Mouse (Mus musculus): ENCODE data around the gene Pin1. TPM values are rescaled to one million over a fixed set of nuclear protein-coding genes. Genes with fewer than 3 reads are reported as not detected.
A peak's percentile ranks its signal among the peaks of the same experiment; 100 is the strongest.

The Pin1 gene
- polyA plus RNA-seq, 1 experiment from 2014 or later, result 19.4 TPM

DNA sequence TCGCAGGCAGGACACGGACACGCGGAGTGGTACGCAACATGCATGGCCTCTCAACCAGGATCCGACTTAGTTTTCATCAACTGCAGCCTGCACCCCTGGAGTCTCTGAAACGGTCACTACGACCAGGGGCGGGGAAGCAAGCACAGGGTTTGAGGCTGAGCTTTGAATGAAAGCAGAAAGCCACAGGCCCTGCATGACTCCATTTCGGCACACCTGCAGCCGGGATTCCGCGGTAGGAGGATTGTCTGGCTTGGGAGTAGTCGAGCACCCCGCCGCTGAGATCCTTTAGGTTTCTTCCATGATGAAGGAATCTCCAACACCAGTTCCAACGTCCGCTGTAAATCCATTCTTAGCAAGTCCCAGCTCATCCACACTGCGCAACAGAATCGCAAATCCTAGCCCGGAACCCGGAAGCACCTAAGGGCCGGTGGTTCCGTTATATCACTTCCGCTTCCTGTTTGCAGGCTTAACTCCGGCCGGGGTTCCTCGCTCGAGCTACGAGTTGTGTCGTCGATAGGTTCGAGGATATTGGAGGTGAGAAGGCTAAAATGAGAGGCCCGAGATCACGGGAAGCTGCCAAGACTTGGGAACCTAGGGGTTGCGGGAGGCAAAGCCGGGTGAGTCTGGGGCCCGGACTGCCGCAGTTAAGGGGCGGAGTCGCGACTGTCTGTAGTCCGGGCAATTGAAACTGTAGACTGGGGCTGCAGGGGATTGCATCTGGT is 7.4 kb upstream of the Pin1 start, which contains the start of gene Fbxl12:
Fbxl12 (minus strand) TSS at position 408 of the 722 bp plus-strand sequence.
- Histone ChIP-seq H3K27me3 (ENCODE audit: control insufficient read depth, insufficient read depth, low read depth, low read length) (no peaks in the 10 kb centered on the region), H3K36me3 (ENCODE audit: control insufficient read depth, insufficient read depth) (no peaks in the 10 kb centered on the region), H3K9me3 (replicated peaks; ENCODE audit: control insufficient read depth, low read length) (no peaks in the 10 kb centered on the region), H3K4me1 (ENCODE audit: control insufficient read depth, low read depth, low read length) (peaks cover 44% of the 10 kb centered on the region), H3K9ac (ENCODE audit: low read depth, low read length) (peak within 1 kb of the TSS; percentile 92), H3K4me3 (ENCODE audit: low read depth, low read length) (peak within 1 kb of the TSS; percentile 71), H3K27ac (ENCODE audit: low read length) (peak within 1 kb of the TSS; percentile 89), H3K4me2 (ENCODE audit: low read depth, low read length) (peak within 1 kb of the TSS; percentile 99)
- ATAC-seq (ENCODE audit: low read depth), result peak; percentile 51
- under 1% methylated on average over 43 of the region's 43 CpGs for WGBS (ENCODE audit: insufficient replicate concordance)

DNA sequence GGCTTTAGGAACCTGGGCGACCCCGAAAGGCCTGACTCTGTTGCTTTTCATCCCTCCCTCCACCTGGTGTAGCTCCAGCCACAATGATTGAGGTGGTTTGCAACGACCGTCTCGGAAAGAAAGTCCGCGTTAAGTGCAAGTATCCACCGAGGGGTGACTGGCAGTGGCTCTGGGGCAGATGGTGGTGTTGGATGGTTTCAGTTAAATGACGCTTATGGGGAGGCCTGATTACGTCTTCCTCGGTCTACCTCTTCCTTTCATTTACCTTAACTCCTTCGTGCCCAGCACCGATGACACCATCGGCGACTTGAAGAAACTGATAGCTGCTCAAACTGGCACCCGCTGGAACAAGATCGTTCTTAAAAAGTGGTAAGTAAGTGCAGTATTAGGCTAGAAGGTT is 6.8 kb upstream of the Pin1 start:
- Histone ChIP-seq H3K4me1 (ENCODE audit: control insufficient read depth, low read depth, low read length) (peaks cover 49% of the 10 kb centered on the region), H3K4me2 (ENCODE audit: low read depth, low read length) (peak overlapping the region; percentile 77), H3K9me3 (replicated peaks; ENCODE audit: control insufficient read depth, low read length) (no peaks in the 10 kb centered on the region), H3K9ac (ENCODE audit: low read depth, low read length) (peak overlapping the region; percentile 92), H3K36me3 (ENCODE audit: control insufficient read depth, insufficient read depth) (no peaks in the 10 kb centered on the region), H3K27ac (ENCODE audit: low read length) (peak overlapping the region; percentile 89), H3K27me3 (ENCODE audit: control insufficient read depth, insufficient read depth, low read depth, low read length) (no peaks in the 10 kb centered on the region), H3K4me3 (ENCODE audit: low read depth, low read length) (peak overlapping the region; percentile 71)
- no peak for ATAC-seq (ENCODE audit: low read depth)
- WGBS (ENCODE audit: insufficient replicate concordance), result 1% methylated on average over 17 of the region's 17 CpGs

GRCm38 (mm10) chr9:20652260-20652658 is 364 bp downstream of the Pin1 start:
- Histone ChIP-seq H3K36me3 (ENCODE audit: control insufficient read depth, insufficient read depth) (peaks cover 21% of the 10 kb centered on the region), H3K27ac (ENCODE audit: low read length) (peak overlapping the region; percentile 45), H3K4me1 (ENCODE audit: control insufficient read depth, low read depth, low read length) (peaks cover 42% of the 10 kb centered on the region), H3K9ac (ENCODE audit: low read depth, low read length) (peak overlapping the region; percentile 89), H3K9me3 (replicated peaks; ENCODE audit: control insufficient read depth, low read length) (no peaks in the 10 kb centered on the region), H3K4me3 (ENCODE audit: low read depth, low read length) (peak overlapping the region; percentile 93), H3K4me2 (ENCODE audit: low read depth, low read length) (peak overlapping the region; percentile 82), H3K27me3 (ENCODE audit: control insufficient read depth, insufficient read depth, low read depth, low read length) (no peaks in the 10 kb centered on the region)
- WGBS (ENCODE audit: insufficient replicate concordance), result 0% methylated on average over 25 of the region's 25 CpGs
- ATAC-seq (ENCODE audit: low read depth), result 0 out of 2 replicates have a peak, but pooled peaks have one; percentile 2

DNA sequence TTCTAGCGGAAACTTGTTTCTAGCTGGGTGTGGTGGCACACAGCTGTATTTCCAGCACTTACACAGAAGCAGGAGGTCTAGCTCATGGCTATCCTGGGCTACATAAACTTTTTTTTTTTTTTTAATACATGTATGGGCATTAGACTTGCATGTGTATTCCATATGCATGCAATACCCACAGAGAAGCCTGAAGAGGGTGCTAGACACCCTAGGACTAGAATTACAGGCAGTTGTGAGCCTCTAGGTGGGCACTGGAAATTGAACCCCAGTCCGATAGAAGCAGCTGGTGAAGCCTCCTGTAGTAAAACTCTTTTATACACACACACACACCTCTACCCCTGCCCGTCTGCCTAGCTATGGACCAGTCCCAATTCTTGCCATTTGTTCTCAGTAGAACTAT is 2.0 kb downstream of the Pin1 start:
- Histone ChIP-seq H3K27me3 (ENCODE audit: control insufficient read depth, insufficient read depth, low read depth, low read length) (no peaks in the 10 kb centered on the region), H3K4me1 (ENCODE audit: control insufficient read depth, low read depth, low read length) (peaks cover 37% of the 10 kb centered on the region), H3K4me2 (ENCODE audit: low read depth, low read length) (peak overlapping the region; percentile 82; the same call in 1 of the 2 replicates), H3K9ac (ENCODE audit: low read depth, low read length) (no peak overlapping the region), H3K9me3 (replicated peaks; ENCODE audit: control insufficient read depth, low read length) (no peaks in the 10 kb centered on the region), H3K36me3 (ENCODE audit: control insufficient read depth, insufficient read depth) (peaks cover 32% of the 10 kb centered on the region), H3K4me3 (ENCODE audit: low read depth, low read length) (no peak overlapping the region), H3K27ac (ENCODE audit: low read length) (no peak overlapping the region)
- ATAC-seq (ENCODE audit: low read depth), result no peak
- 81% methylated on average over 3 of the region's 3 CpGs for WGBS (ENCODE audit: insufficient replicate concordance)

DNA sequence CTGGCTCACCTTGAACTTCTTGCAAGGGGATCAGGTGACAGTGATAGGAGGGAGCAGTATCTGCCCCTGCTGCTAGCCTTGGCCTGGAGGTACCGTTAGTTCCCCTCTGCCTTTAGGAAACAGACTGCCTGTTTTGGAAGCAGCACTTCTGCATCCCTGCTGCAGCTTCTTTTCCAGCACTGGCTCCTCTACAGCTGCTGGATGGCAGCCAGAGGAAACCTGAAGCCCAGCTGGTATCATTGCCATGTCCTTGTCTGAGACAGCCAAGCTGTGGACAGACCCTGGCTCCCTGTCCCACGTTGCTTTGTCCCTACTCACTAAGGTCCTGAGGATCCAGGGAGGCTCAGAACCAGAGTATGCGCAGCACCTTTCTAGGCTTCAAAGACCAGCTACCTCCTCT is 5.7 kb downstream of the Pin1 start:
- Histone ChIP-seq H3K27ac (ENCODE audit: low read length) (no peak overlapping the region), H3K36me3 (ENCODE audit: control insufficient read depth, insufficient read depth) (peaks cover 38% of the 10 kb centered on the region)
- 69% methylated on average over 3 of the region's 3 CpGs for WGBS (ENCODE audit: insufficient replicate concordance)

DNA sequence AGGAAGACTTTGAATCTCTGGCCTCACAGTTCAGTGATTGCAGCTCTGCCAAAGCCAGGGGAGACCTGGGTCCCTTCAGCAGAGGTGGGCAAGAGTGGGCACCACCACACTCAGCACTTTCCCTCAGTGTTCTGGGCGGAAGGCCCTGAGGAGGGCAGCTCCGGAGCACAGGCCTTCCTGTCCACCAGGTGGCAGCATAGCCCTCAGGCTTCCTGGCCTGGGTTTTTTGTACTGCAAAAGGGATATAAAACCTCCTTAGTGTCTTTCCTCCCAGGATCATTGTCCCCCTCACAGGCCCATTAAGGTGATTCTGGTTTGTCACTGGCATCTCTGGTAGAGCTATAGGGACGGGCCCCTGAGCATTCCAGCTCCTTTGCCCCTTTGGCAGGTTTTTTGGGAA is 10.4 kb downstream of the Pin1 start:
- WGBS (ENCODE audit: insufficient replicate concordance), result 57% methylated on average over 3 of the region's 3 CpGs
- Histone ChIP-seq H3K27me3 (ENCODE audit: control insufficient read depth, insufficient read depth, low read depth, low read length) (no peaks in the 10 kb centered on the region), H3K27ac (ENCODE audit: low read length) (no peak overlapping the region), H3K4me2 (ENCODE audit: low read depth, low read length) (no peak overlapping the region), H3K9ac (ENCODE audit: low read depth, low read length) (no peak overlapping the region), H3K4me3 (ENCODE audit: low read depth, low read length) (no peak overlapping the region), H3K4me1 (ENCODE audit: control insufficient read depth, low read depth, low read length) (peaks cover 5% of the 10 kb centered on the region), H3K9me3 (replicated peaks; ENCODE audit: control insufficient read depth, low read length) (no peaks in the 10 kb centered on the region), H3K36me3 (ENCODE audit: control insufficient read depth, insufficient read depth) (peaks cover 25% of the 10 kb centered on the region)
- peak; percentile 28; the same call in 1 of the 2 replicates for ATAC-seq (ENCODE audit: low read depth)

More for the DNA sequence above, 5.7 kb downstream of the Pin1 start:
- H3K9ac ChIP-seq (ENCODE audit: low read depth, low read length), result no peak overlapping the region
- H3K9me3 ChIP-seq (replicated peaks; ENCODE audit: control insufficient read depth, low read length), result no peaks in the 10 kb centered on the region
- no peak for ATAC-seq (ENCODE audit: low read depth)
- H3K4me3 ChIP-seq (ENCODE audit: low read depth, low read length), result no peak overlapping the region
- no peaks in the 10 kb centered on the region for H3K27me3 ChIP-seq (ENCODE audit: control insufficient read depth, insufficient read depth, low read depth, low read length)
- H3K4me2 ChIP-seq (ENCODE audit: low read depth, low read length), result no peak overlapping the region
- peaks cover 14% of the 10 kb centered on the region for H3K4me1 ChIP-seq (ENCODE audit: control insufficient read depth, low read depth, low read length)

GRCm38 (mm10) chr9:20662874-20663273 is 11.0 kb downstream of the Pin1 start:
- no peak overlapping the region for H3K9ac ChIP-seq (ENCODE audit: low read depth, low read length)
- H3K36me3 ChIP-seq (ENCODE audit: control insufficient read depth, insufficient read depth), result peaks cover 20% of the 10 kb centered on the region
- ATAC-seq (ENCODE audit: low read depth), result no peak
- no peak overlapping the region for H3K4me3 ChIP-seq (ENCODE audit: low read depth, low read length)
- WGBS (ENCODE audit: insufficient replicate concordance), result 87% methylated on average over 8 of the region's 8 CpGs
- no peaks in the 10 kb centered on the region for H3K9me3 ChIP-seq (replicated peaks; ENCODE audit: control insufficient read depth, low read length)
- no peak overlapping the region for H3K4me2 ChIP-seq (ENCODE audit: low read depth, low read length)
- no peaks in the 10 kb centered on the region for H3K27me3 ChIP-seq (ENCODE audit: control insufficient read depth, insufficient read depth, low read depth, low read length)
- H3K27ac ChIP-seq (ENCODE audit: low read length), result no peak overlapping the region
- H3K4me1 ChIP-seq (ENCODE audit: control insufficient read depth, low read depth, low read length), result peaks cover 5% of the 10 kb centered on the region

DNA sequence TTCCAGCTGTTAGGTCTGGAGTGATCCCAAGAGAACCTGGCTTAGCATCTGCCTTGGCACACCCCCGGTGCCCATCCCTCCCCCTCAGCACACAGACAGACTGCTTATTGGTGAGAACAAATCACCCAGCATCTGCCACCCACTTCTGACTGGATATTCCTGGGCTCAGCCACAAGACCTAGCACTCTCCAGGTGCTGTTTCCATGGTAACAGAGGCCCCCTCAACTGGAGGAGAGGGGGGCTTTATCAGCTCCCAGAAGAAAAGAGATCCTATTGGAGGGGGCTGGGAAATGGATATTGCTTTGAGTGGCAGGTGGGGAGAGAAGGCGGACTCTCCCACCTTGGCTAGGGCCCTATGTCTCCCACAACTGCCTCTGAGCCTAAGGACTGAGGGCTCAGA is 12.1 kb downstream of the Pin1 start:
- Histone ChIP-seq H3K36me3 (ENCODE audit: control insufficient read depth, insufficient read depth) (peaks cover 13% of the 10 kb centered on the region), H3K4me2 (ENCODE audit: low read depth, low read length) (no peak overlapping the region), H3K4me1 (ENCODE audit: control insufficient read depth, low read depth, low read length) (peaks cover 5% of the 10 kb centered on the region), H3K9me3 (replicated peaks; ENCODE audit: control insufficient read depth, low read length) (no peaks in the 10 kb centered on the region), H3K4me3 (ENCODE audit: low read depth, low read length) (no peak overlapping the region), H3K27ac (ENCODE audit: low read length) (no peak overlapping the region), H3K9ac (ENCODE audit: low read depth, low read length) (no peak overlapping the region), H3K27me3 (ENCODE audit: control insufficient read depth, insufficient read depth, low read depth, low read length) (no peaks in the 10 kb centered on the region)
- ATAC-seq (ENCODE audit: low read depth), result no peak
- 78% methylated on average over 2 of the region's 2 CpGs for WGBS (ENCODE audit: insufficient replicate concordance)

DNA sequence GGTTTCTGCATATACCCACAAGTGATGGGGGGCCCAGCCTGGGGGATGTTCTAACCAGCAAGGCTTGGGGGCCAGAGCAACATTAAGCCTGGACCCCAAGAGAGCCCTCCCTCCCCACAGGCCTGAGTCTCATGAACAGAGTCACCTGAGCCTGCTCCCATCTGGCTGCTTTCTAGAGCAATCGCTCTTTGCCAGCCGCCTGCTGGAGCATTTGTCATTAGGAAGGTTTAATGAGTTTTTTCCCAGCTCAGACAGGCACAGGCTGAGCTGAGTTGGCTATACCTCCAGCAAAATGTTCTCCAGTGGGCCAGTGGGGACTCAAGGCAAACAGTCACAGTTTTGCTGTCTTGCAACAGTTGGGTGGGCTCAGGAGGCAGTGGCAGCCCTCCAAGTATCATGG is 12.5 kb downstream of the Pin1 start:
- Histone ChIP-seq H3K36me3 (ENCODE audit: control insufficient read depth, insufficient read depth) (peaks cover 13% of the 10 kb centered on the region), H3K4me2 (ENCODE audit: low read depth, low read length) (no peak overlapping the region), H3K27me3 (ENCODE audit: control insufficient read depth, insufficient read depth, low read depth, low read length) (no peaks in the 10 kb centered on the region), H3K9me3 (replicated peaks; ENCODE audit: control insufficient read depth, low read length) (no peaks in the 10 kb centered on the region), H3K27ac (ENCODE audit: low read length) (no peak overlapping the region), H3K4me3 (ENCODE audit: low read depth, low read length) (no peak overlapping the region), H3K9ac (ENCODE audit: low read depth, low read length) (no peak overlapping the region), H3K4me1 (ENCODE audit: control insufficient read depth, low read depth, low read length) (peaks cover 5% of the 10 kb centered on the region)
- ATAC-seq (ENCODE audit: low read depth), result no peak
- 87% methylated on average over 2 of the region's 2 CpGs for WGBS (ENCODE audit: insufficient replicate concordance)

Data from liver, embryonic 16.5 days (tissue).